Comparison of ENCODE assay signal across 8 mouse cellular contexts in the genomic region with DNA sequence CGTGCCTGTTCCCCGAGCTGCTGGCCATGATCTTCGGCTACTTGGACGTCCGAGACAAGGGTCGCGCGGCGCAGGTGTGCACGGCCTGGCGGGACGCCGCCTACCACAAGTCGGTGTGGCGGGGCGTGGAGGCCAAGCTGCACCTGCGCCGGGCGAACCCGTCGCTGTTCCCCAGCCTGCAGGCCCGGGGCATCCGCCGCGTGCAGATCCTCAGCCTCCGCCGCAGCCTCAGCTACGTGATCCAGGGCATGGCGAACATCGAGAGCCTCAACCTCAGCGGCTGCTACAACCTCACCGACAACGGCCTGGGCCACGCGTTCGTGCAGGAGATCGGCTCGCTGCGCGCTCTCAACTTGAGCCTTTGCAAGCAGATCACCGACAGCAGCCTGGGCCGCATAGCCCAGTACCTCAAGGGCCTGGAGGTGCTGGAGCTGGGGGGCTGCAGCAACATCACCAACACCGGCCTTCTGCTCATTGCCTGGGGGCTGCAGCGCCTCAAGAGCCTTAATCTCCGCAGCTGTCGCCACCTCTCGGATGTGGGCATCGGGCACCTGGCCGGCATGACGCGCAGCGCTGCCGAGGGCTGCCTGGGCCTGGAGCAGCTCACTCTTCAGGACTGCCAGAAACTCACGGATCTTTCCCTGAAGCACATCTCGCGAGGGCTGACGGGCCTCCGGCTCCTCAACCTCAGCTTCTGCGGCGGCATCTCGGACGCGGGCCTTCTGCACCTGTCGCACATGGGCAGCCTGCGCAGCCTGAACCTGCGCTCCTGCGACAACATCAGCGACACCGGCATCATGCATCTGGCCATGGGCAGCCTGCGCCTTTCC. TPM values are rescaled to one million over a fixed set of nuclear protein-coding genes. Genes with fewer than 3 reads are reported as not detected.
DNase-seq lines count a peak whose midpoint lies in the region; ATAC-seq lines count a peak whose summit lies in the region.

No protein-coding gene starts in this region.

- H3K9ac ChIP-seq in hindbrain, embryonic 16.5 days (ENCODE audit: low read depth, low read length): peak overlapping the region; percentile 92

- H3K4me3 ChIP-seq in hindbrain, embryonic 16.5 days (ENCODE audit: low read length): peak overlapping the region; percentile 57

- peak; percentile 14 for ATAC-seq in hindbrain, embryonic 16.5 days
- ATAC-seq in megakaryocyte-erythroid progenitor cell, adult 5-6 weeks (replicated peaks; ENCODE audit: low FRiP score, low TSS enrichment, poor library complexity, severe bottlenecking): peak; percentile 49

- H3K9me3 ChIP-seq in hindbrain, embryonic 16.5 days (ENCODE audit: control insufficient read depth, low read length): no peaks in the 10 kb centered on the region

- H3K27me3 ChIP-seq in hindbrain, embryonic 16.5 days (replicated peaks; ENCODE audit: control insufficient read depth, insufficient read depth, low read length): no peaks in the 10 kb centered on the region

- peaks cover 4% of the 10 kb centered on the region; the same call in 1 of the 2 replicates for H3K36me3 ChIP-seq in hindbrain, embryonic 16.5 days (ENCODE audit: control insufficient read depth, insufficient read depth, low read length)

- intact Hi-C loops in left cerebral cortex, postnatal 14 days (cut with DNase I): loop anchor here (10.0 kb wide), 3 partner anchors 315 to 815 kb away; a partner anchor contains a TSS

- H3K4me1 ChIP-seq in hindbrain, embryonic 16.5 days (ENCODE audit: control insufficient read depth, insufficient read depth, low read depth, low read length): peaks cover 31% of the 10 kb centered on the region

- H3K27ac ChIP-seq in hindbrain, embryonic 16.5 days (ENCODE audit: low read depth, low read length): peak overlapping the region; percentile 100

- WGBS in hindbrain, embryonic 16.5 days: under 1% methylated on average over 63 of the region's 70 CpGs

- peak overlapping the region; percentile 96 for H3K4me2 ChIP-seq in hindbrain, embryonic 16.5 days (ENCODE audit: low read length)

- peak; percentile 84 for DNase-seq in ZHBTc4 (ENCODE audit: low read depth, low spot score)
- peak; percentile 78 for DNase-seq in cerebellum, adult 9-11 months
- DNase-seq in frontal cortex, postnatal 25 days (ENCODE audit: low spot score in 2 of 2): peak; percentile 38 to 40
- DNase-seq in left cerebral cortex, postnatal 14 days (ENCODE audit: low spot score in 2 of 2): peak; percentile 50 to 72
- peak; percentile 55 for DNase-seq in right cerebral cortex, postnatal 4 days
- peak; percentile 59 to 67 for DNase-seq in urinary bladder, postnatal 4 days (ENCODE audit: low spot score in 2 of 2)

RNA-seq across cellular contexts. Expression of a gene that starts 0.6 kb away (rescaled TPM):
- polyA plus RNA-seq in hindbrain, embryonic 16.5 days (2015; fragmentation: Nextera tagmentation; extraction: Ambion mirVana): 1.9 and 2.1 TPM in 2 replicates
- total RNA-seq in left cerebral cortex, postnatal 14 days (2021): 10 to 100 TPM; 25.3 to 26.8 TPM
- total RNA-seq in megakaryocyte-erythroid progenitor cell, adult 5-6 weeks (2014; fragmentation: Nextera tagmentation): 31.8 and 40.4 TPM in 2 replicates
- 39.9 and 41.0 TPM in 2 replicates for total RNA-seq in megakaryocyte-erythroid progenitor cell, adult 5-6 weeks (2017)

Comparison
In these comparisons a context has a peak if more than half of its experiments do, and no peak if none do; other contexts are left out.
1. Peak in every context shown above with its lines: DNase-seq, ATAC-seq, H3K4me3 ChIP-seq and H3K27ac ChIP-seq.